Comparison of ENCODE assay signal across 13 mouse cellular contexts in genomic region chr4:133252089-133252488, GRCm38 (mm10). TPM values are rescaled to one million over a fixed set of nuclear protein-coding genes. Genes with fewer than 3 reads are reported as not detected.
DNase-seq lines count a peak whose midpoint lies in the region; ATAC-seq and TF ChIP-seq lines count a peak whose summit lies in the region.
"Had no signal": no experiment of that assay in that cellular context is flagged by ENCODE, and none has a peak within 500 bp of the region (broad histone marks: within the 10 kb centered on the region; RNA-seq: fewer than 3 reads in every experiment).

No protein-coding gene starts in this region.

- no peak for TF ChIP-seq POLR2A in kidney, adult 2 months (IDR thresholded peaks at IDR 0.05; ENCODE audit: low read depth, low read length)
- no peak for TF ChIP-seq POLR2A in brain, embryonic 14.5 days (IDR thresholded peaks at IDR 0.05; ENCODE audit: borderline replicate concordance, extremely low read depth, insufficient read depth, insufficient read length, poor library complexity, severe bottlenecking)

- 75% methylated on average over 4 of the region's 4 CpGs for WGBS in kidney, adult 2 months
- 39% methylated on average over 4 of the region's 4 CpGs for WGBS in midbrain, embryonic 14.5 days
- 27% methylated on average over 4 of the region's 4 CpGs for WGBS in midbrain, embryonic 10.5 days
- 48% methylated on average over 4 of the region's 4 CpGs for whole genome bisulfite sequencing in stomach, embryonic 16.5 days

- H3K27me3 ChIP-seq in kidney, adult 2 months (replicated peaks; ENCODE audit: control insufficient read depth, insufficient read depth, low read length) = no peaks in the 10 kb centered on the region
- H3K27me3 ChIP-seq in midbrain, embryonic 14.5 days (ENCODE audit: control insufficient read depth, insufficient read depth, low read length) = peaks cover 52% of the 10 kb centered on the region
- peaks cover 100% of the 10 kb centered on the region for H3K27me3 ChIP-seq in midbrain, embryonic 10.5 days (ENCODE audit: low read depth, poor library complexity, severe bottlenecking)
- H3K27me3 ChIP-seq in stomach, embryonic 16.5 days (ENCODE audit: control insufficient read depth, insufficient read depth, low read length) = peaks cover 28% of the 10 kb centered on the region

- no peak for DNase-seq in kidney, adult 2 months
- DNase-seq in kidney, adult 8-10 months = no peak
- peak; percentile 34 for DNase-seq in midbrain, embryonic 14.5 days
- DNase-seq in midbrain, embryonic 10.5 days (ENCODE audit: low spot score) = no peak
- peak; percentile 13 for DNase-seq in brain, embryonic 14.5 days (ENCODE audit: low read depth)
- DNase-seq in heart, postnatal 4 days = no peak
- DNase-seq: cerebellum, adult 18-20 months; liver, postnatal 0 days had no signal

- H3K4me2 ChIP-seq in midbrain, embryonic 14.5 days (ENCODE audit: low read length) = no peak overlapping the region
- H3K4me2 ChIP-seq in stomach, embryonic 16.5 days (ENCODE audit: low read depth, low read length) = no peak overlapping the region

- H3K4me3 ChIP-seq in kidney, adult 2 months (ENCODE audit: insufficient read depth, low read depth, low read length) = no peak overlapping the region
- no peak overlapping the region for H3K4me3 ChIP-seq in midbrain, embryonic 14.5 days (replicated peaks; ENCODE audit: low read depth, low read length)
- H3K4me3 ChIP-seq in midbrain, embryonic 10.5 days = no peak overlapping the region; the same call in 1 of the 2 replicates
- peak overlapping the region; percentile 36; the same call in 1 of the 2 replicates for H3K4me3 ChIP-seq in stomach, embryonic 16.5 days (replicated peaks; ENCODE audit: low read length)
- H3K4me3 ChIP-seq: megakaryocyte, embryonic 14.5 days had no signal

- no peaks in the 10 kb centered on the region for H3K4me1 ChIP-seq in kidney, adult 2 months (ENCODE audit: control insufficient read depth, insufficient read depth, low read length)
- H3K4me1 ChIP-seq in midbrain, embryonic 14.5 days (ENCODE audit: control insufficient read depth, insufficient read depth, low read length) = peaks cover 6% of the 10 kb centered on the region
- H3K4me1 ChIP-seq in midbrain, embryonic 10.5 days = peaks cover 27% of the 10 kb centered on the region
- H3K4me1 ChIP-seq in stomach, embryonic 16.5 days (ENCODE audit: control insufficient read depth, insufficient read depth, low read length) = peaks cover 18% of the 10 kb centered on the region

- no peak overlapping the region for H3K9ac ChIP-seq in midbrain, embryonic 14.5 days (replicated peaks; ENCODE audit: low read length)
- H3K9ac ChIP-seq in stomach, embryonic 16.5 days (ENCODE audit: low read length) = peak overlapping the region; percentile 27; the same call in 1 of the 2 replicates
- H3K9ac ChIP-seq: liver, postnatal 0 days; stomach, embryonic 15.5 days had no signal

- ATAC-seq in midbrain, embryonic 14.5 days (ENCODE audit: low FRiP score, low TSS enrichment) = no peak
- no peak for ATAC-seq in stomach, embryonic 16.5 days (ENCODE audit: insufficient read depth, low FRiP score)
- ATAC-seq: liver, postnatal 0 days had no signal

- no peaks in the 10 kb centered on the region for H3K36me3 ChIP-seq in kidney, adult 2 months (ENCODE audit: control insufficient read depth, insufficient read depth, low read length)
- no peaks in the 10 kb centered on the region for H3K36me3 ChIP-seq in midbrain, embryonic 14.5 days (ENCODE audit: control insufficient read depth, insufficient read depth, low read length)
- no peaks in the 10 kb centered on the region for H3K36me3 ChIP-seq in midbrain, embryonic 10.5 days
- no peaks in the 10 kb centered on the region for H3K36me3 ChIP-seq in stomach, embryonic 16.5 days (ENCODE audit: control insufficient read depth, insufficient read depth, low read length)
- H3K36me3 ChIP-seq: heart, embryonic 15.5 days; stomach, embryonic 15.5 days had no signal

- no peaks in the 10 kb centered on the region for H3K9me3 ChIP-seq in midbrain, embryonic 14.5 days (ENCODE audit: control insufficient read depth, low read length)
- H3K9me3 ChIP-seq in midbrain, embryonic 10.5 days (replicated peaks) = no peaks in the 10 kb centered on the region
- H3K9me3 ChIP-seq in stomach, embryonic 16.5 days (replicated peaks; ENCODE audit: control insufficient read depth, low read length) = no peaks in the 10 kb centered on the region
- H3K9me3 ChIP-seq: heart, embryonic 15.5 days; stomach, embryonic 15.5 days had no signal

- 0 out of 2 replicates have a peak, but pooled peaks have one; percentile 3 for TF ChIP-seq CTCF in kidney, adult 2 months (conservative IDR thresholded peaks at IDR 0.05; ENCODE audit: insufficient read depth, insufficient read length, low read depth, low read length)
- peak; percentile 27; the same call in 1 of the 2 replicates for TF ChIP-seq CTCF in brain, embryonic 14.5 days (IDR thresholded peaks at IDR 0.05; ENCODE audit: borderline replicate concordance, extremely low read depth, insufficient read depth, insufficient read length)

- H3K27ac ChIP-seq in kidney, adult 2 months (ENCODE audit: insufficient read depth, low read depth, low read length) = no peak overlapping the region
- no peak overlapping the region for H3K27ac ChIP-seq in midbrain, embryonic 14.5 days (replicated peaks; ENCODE audit: low read depth, low read length)
- H3K27ac ChIP-seq in midbrain, embryonic 10.5 days (replicated peaks) = no peak overlapping the region
- H3K27ac ChIP-seq in stomach, embryonic 16.5 days (ENCODE audit: low read length) = peak overlapping the region; percentile 58; the same call in 1 of the 2 replicates
- H3K27ac ChIP-seq: heart, embryonic 15.5 days had no signal

RNA-seq across cellular contexts. Expression of gene Sytl1, which starts 10.8 kb away (rescaled TPM):
- 5.9 TPM in 2 replicates for polyA plus RNA-seq in kidney, adult 2 months (2012; rRNA removed)
- 0.25 and 0.31 TPM in 2 replicates for polyA plus RNA-seq in midbrain, embryonic 14.5 days (2014; fragmentation: Nextera tagmentation; extraction: Ambion mirVana)
- polyA plus RNA-seq in midbrain, embryonic 10.5 days (2016; fragmentation: Nextera tagmentation; extraction: Ambion mirVana) = 1.3 and 1.5 TPM in 2 replicates
- 1.5 and 2.6 TPM in 2 replicates for polyA plus RNA-seq in brain, embryonic 14.5 days (2012; rRNA removed)
- polyA plus RNA-seq in stomach, embryonic 16.5 days (2015; fragmentation: Nextera tagmentation; extraction: Ambion mirVana) = 52.0 and 76.1 TPM in 2 replicates
- under 1 TPM; 0.48 to 0.79 TPM for total RNA-seq in heart, postnatal 4 days (2021)

RNA-seq across cellular contexts. Expression of gene Map3k6, which starts 11.5 kb away (rescaled TPM):
- polyA plus RNA-seq in kidney, adult 2 months (2012; rRNA removed) = 3.8 and 4.3 TPM in 2 replicates
- polyA plus RNA-seq in midbrain, embryonic 14.5 days (2014; fragmentation: Nextera tagmentation; extraction: Ambion mirVana) = 0.92 and 1.9 TPM in 2 replicates
- 2.6 and 3.0 TPM in 2 replicates for polyA plus RNA-seq in midbrain, embryonic 10.5 days (2016; fragmentation: Nextera tagmentation; extraction: Ambion mirVana)
- 2.1 and 2.4 TPM in 2 replicates for polyA plus RNA-seq in brain, embryonic 14.5 days (2012; rRNA removed)
- polyA plus RNA-seq in stomach, embryonic 16.5 days (2015; fragmentation: Nextera tagmentation; extraction: Ambion mirVana) = 17.1 and 21.0 TPM in 2 replicates
- total RNA-seq in heart, postnatal 4 days (2021) = 1 to 10 TPM; 6.3 to 6.8 TPM

RNA-seq across cellular contexts. Expression of gene Tmem222, which starts 25.5 kb away (rescaled TPM):
- polyA plus RNA-seq in kidney, adult 2 months (2012; rRNA removed) = 70.6 and 80.4 TPM in 2 replicates
- 115 and 121 TPM in 2 replicates for polyA plus RNA-seq in midbrain, embryonic 14.5 days (2014; fragmentation: Nextera tagmentation; extraction: Ambion mirVana)
- 91.9 and 92.2 TPM in 2 replicates for polyA plus RNA-seq in midbrain, embryonic 10.5 days (2016; fragmentation: Nextera tagmentation; extraction: Ambion mirVana)
- polyA plus RNA-seq in brain, embryonic 14.5 days (2012; rRNA removed) = 120 and 154 TPM in 2 replicates
- 71.3 and 74.3 TPM in 2 replicates for polyA plus RNA-seq in stomach, embryonic 16.5 days (2015; fragmentation: Nextera tagmentation; extraction: Ambion mirVana)
- 10 to 100 TPM; 35.1 to 35.6 TPM for total RNA-seq in heart, postnatal 4 days (2021)

RNA-seq across cellular contexts. Expression of gene Gpr3, which starts 39.8 kb away (rescaled TPM):
- 0.39 and 0.53 TPM in 2 replicates for polyA plus RNA-seq in kidney, adult 2 months (2012; rRNA removed)
- polyA plus RNA-seq in midbrain, embryonic 14.5 days (2014; fragmentation: Nextera tagmentation; extraction: Ambion mirVana) = 1.3 and 2.4 TPM in 2 replicates
- polyA plus RNA-seq in midbrain, embryonic 10.5 days (2016; fragmentation: Nextera tagmentation; extraction: Ambion mirVana) = 0.17 and 0.35 TPM in 2 replicates
- 2.7 and 3.1 TPM in 2 replicates for polyA plus RNA-seq in brain, embryonic 14.5 days (2012; rRNA removed)
- polyA plus RNA-seq in stomach, embryonic 16.5 days (2015; fragmentation: Nextera tagmentation; extraction: Ambion mirVana) = 0.12 TPM in 1 of 2 replicates, not detected in the other
- total RNA-seq in heart, postnatal 4 days (2021) = under 1 TPM; 0.20 to 0.45 TPM
- polyA plus RNA-seq: liver, postnatal 0 days; small intestine, adult 2 months had no signal

RNA-seq across cellular contexts. Expression of gene Cd164l2, which starts 40.2 kb away (rescaled TPM):
- 15.3 and 17.7 TPM in 2 replicates for polyA plus RNA-seq in kidney, adult 2 months (2012; rRNA removed)
- 0.95 and 2.9 TPM in 2 replicates for polyA plus RNA-seq in midbrain, embryonic 14.5 days (2014; fragmentation: Nextera tagmentation; extraction: Ambion mirVana)
- 0.99 and 1.7 TPM in 2 replicates for polyA plus RNA-seq in midbrain, embryonic 10.5 days (2016; fragmentation: Nextera tagmentation; extraction: Ambion mirVana)
- polyA plus RNA-seq in brain, embryonic 14.5 days (2012; rRNA removed) = 0.74 and 0.85 TPM in 2 replicates
- 9.2 and 9.5 TPM in 2 replicates for polyA plus RNA-seq in stomach, embryonic 16.5 days (2015; fragmentation: Nextera tagmentation; extraction: Ambion mirVana)
- total RNA-seq in heart, postnatal 4 days (2021) = not detected

Comparison
In these comparisons a context has a peak if more than half of its experiments do, and no peak if none do; other contexts are left out.
1. DNase-seq: peak in midbrain, embryonic 14.5 days (single experiment) and brain, embryonic 14.5 days (single experiment); none in kidney, adult 2 months (single experiment), kidney, adult 8-10 months (0 of 2), midbrain, embryonic 10.5 days (single experiment) and heart, postnatal 4 days (single experiment).